Mouse (Mus musculus): Measurements from ENCODE around the gene Tgfb1.

The Tgfb1 gene

DNA sequence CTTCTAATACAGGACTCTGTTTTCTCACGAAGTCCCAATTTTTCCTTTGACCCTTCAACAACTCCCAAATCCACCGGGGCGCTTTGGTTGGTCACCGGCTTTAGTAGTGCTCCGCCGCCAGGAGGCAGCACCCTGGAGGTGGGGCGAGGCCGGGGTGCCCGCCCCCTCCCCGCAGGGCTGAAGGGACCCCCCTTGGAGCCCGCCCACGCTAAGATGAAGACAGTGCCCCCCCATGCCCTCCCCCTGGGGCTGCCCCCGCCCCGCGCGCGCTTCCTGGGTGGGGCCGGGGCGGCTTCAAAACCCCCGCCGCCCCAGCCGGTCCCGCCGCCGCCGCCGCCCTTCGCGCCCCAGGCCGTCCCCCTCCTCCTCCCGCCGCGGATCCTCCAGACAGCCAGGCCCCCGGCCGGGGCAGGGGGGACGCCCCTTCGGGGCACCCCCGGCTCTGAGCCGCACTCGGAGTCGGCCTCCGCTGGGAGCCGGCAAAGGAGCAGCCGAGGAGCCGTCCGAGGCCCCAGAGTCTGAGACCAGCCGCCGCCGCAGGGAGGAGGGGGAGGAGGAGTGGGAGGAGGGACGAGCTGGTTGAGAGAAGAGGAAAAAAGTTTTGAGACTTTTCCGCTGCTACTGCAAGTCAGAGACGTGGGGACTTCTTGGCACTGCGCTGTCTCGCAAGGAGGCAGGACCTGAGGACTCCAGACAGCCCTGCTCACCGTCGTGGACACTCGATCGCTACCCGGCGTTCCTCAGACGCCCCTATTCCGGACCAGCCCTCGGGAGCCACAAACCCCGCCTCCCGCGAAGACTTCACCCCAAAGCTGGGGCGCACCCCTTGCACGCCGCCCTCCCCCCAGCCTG is at the start of gene Tgfb1:
Tgfb1 (plus strand) TSS at position 323 of the 852 bp plus-strand sequence.
- in situ Hi-C loops (cut with MboI, MseI), result loop anchor here (10.0 kb wide), 1 partner anchor 1302 kb away; no protein-coding TSS in a partner anchor

DNA sequence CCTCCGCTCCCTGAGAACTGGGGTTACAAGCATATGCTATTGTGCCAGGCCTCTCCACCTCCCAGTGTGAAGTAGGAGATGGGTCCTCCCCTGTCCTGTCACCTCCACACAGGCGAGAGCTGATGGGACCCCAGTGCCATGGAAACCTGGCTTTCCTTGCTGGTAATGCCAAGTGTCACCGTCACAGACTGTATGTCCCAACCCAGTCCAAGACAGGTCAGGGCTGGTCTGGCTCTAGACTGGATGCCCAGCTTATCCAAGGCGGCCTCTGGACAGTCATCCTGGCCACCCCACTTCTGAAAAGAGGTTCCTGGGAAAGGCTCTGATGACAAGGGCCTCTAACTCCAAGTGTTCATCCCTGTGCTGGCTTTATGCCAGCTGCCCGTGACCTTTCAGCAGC is 49.7 kb upstream of the Tgfb1 start:
- in situ Hi-C loops (cut with MboI, MseI), result no loop called here

DNA sequence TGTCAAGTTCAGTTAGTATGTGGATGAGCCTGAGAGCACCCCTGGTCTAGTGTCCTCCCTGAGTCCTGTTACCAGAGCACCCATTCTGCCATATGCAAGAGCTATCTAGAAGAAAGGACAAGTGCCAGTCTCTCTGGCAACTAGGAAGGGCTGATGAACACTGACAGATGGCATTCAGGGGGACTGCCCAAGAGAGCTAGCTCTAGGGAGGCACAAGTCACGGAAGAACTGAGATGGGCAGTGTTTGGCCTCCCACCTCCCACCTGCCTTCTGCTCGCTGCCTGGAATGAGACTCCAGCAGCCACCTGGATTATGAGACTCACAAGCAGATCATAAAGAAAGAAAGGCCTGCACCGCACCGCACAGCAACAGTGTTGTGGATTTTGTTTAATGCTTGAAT is 47.0 kb upstream of the Tgfb1 start:
- in situ Hi-C loops (cut with MboI, MseI), result no loop called here

DNA sequence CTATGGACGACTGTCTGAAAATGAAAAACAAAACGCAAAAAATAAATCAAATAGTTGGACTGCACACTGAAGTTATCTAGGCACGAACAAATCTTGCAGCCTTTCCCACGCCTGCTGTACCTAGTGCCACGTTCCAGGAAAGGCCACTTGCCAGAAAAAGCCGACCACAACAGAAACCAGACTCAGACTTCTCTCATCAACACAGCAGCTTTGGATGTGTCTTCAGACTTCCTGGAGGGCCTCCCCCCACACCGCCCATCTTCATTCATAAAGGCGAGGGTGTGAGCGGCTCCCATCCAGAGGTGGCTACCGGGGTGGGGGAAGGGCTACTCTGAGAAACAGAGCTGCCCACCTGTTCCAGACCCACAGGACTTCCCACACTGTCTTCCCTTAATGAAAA is 42.7 kb upstream of the Tgfb1 start:
- in situ Hi-C loops (cut with MboI, MseI), result no loop called here

DNA sequence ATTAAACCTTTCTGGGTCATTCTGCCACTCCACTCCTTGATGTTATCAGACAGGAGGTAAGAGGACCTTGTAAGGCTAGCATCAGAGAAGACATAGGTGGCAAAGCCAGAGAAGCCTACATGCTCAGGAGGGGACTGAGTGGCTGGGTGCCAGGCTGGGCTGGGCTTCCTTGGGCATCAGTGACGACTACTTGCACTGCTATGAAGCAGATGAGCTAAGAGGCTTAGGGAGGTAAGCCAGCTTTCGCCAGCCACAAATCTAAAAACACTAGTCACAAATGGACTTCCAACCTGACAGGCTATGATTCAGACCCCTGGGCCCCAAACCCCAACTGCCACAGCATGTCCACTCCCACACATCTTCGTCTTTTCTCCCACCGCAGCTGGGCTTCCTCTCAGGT is 42.2 kb upstream of the Tgfb1 start:
- in situ Hi-C loops (cut with MboI, MseI), result no loop called here

DNA sequence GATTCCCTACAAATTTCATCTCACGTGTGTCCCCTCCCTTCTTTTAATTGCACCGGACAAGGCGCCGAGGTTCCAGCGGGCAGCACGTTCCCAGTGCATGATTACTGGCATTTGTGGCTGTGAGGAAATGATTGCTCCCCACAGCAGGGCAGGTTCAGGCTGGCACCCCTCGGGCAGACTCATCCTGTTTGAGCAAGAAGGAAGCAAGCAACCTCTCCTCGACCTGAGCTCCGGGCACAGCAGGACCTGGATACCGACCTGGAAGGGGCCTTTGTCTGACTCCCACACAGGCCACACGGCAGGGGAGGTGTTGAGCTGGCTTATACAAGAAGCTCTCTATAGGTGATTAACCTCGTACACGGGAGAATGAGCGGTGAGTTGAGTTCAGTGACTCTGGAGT is 41.7 kb upstream of the Tgfb1 start:
- in situ Hi-C loops (cut with MboI, MseI), result no loop called here

DNA sequence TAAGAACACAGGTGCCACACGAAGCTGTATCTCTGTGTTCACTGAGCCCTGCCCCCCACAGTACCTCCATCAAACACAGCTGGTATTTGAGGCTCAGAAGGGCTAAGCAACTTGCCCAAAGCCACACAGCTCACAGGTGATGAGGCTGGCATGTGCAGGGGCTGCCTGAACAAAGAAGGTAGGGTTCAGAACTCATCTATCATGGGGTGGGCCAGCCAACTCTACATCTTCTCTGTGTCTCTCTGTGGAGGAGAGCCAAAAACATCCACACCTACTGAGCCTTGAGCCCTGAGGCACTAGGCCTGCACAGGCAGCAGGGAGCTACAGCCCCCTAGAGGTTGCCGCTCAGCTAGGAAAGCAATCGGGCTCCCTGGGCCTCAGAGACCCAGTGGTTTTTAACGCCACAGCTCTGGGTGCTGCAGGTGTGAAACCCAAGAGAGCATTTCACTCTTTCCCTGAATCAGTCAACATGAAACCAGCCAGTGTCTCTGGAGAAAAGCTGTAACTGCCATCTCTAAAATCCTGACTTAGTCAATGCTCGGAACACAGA is 39.2 kb upstream of the Tgfb1 start:
- in situ Hi-C loops (cut with MboI, MseI), result no loop called here

DNA sequence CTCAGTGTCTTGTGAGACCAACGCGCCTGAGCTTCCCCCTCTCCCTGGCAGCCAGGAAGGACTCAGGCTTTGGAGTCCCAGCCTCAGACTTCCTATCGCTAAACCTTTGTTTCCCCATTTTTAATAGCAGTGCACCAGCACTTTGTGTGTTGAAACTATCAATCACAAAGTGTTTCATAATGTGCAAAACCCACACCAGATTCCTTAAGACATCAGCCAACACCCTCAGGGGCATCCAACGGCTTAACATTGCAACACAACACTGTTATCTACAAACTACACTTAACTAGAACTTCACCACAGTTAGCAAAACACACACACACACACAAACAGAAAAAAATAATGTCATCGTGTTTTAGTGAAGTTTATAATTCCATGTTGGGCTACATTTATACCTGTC is 37.0 kb upstream of the Tgfb1 start:
- in situ Hi-C loops (cut with MboI, MseI), result no loop called here

DNA sequence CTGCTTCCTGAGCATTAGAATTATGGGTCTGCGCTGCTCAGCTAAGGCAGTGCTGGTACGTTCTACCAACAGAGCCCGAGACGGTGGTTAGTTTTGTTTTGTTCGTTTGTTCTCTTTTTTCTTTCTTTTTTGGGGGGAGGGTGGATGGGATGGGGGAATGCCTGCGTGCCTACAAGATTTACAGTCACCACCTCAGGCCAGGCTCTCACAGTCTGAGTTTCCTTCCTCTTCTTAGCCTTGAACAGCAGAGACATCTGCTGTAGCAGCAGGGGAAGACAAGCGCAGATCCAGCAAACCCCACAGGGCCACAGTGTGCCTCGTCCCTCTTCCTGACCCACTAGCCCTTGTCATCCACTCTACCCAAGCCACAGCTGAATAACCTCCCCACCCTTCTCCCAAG is 35.5 kb upstream of the Tgfb1 start:
- in situ Hi-C loops (cut with MboI, MseI), result no loop called here

DNA sequence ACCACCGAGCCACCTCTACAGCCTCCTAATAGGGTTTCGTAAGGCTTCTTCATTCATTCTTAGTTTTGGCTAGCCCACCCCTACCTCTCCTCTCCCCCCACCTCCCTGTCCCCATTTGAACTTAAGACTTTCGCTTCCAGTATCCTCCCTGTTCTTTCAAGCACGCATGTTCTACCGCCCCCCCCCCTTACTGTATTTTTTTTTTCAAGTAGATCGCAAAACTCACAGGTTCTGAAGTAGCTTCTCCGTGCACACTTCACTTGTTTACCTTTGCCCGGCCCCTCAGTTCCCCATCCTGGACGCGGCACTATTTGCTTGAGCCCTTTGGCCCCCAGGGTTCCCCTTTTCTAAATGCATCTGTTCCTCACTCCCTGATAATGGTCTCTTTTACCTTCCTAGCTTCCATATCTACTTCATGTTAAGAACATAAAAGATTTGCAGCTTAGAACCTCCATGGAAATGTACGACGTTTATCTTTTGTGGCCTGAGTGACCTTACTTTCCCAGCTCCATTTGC is 34.5 kb upstream of the Tgfb1 start:
- in situ Hi-C loops (cut with MboI, MseI), result no loop called here

DNA sequence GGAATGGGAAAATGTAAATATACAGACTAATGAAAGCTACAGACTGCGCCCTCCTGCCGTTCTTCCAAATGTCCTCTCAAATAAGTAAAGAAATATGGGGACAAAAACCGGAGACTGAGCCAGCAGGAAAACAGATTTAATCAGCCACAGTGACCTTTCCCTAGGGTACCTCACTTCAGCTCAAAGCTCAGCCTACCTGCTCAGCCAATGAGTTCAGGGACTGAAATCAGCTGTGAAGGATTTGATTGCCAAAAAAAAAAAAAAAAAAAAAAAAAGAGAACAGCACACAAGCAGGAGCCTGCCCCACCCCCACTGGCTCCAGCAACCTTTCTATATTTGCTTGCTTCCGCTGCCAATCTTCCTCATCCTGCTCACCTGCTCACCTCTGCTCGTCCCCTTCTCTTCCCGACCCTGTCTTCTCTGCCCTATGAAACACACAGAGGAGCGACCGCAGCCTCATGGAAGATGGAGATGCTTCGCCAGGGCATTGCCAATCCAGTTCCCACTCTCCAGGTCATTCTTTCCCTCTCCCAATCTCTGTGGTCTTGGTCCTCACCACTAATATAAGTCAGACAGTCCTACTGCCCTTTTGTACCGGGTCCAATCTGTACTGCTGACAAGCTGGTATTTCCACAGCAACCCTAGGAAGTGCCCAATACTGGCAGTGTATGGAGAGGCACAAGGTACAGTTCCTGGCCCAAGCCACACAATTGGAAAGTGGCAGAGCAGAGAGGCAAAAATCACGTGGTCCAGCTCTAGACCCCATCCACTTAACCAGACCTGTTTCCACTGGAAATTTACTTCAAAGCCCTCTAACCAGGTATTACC is 31.0 kb upstream of the Tgfb1 start:
- in situ Hi-C loops (cut with MboI, MseI), result loop anchor here (5.0 kb wide), 1 partner anchor 44 kb away; no protein-coding TSS in a partner anchor

DNA sequence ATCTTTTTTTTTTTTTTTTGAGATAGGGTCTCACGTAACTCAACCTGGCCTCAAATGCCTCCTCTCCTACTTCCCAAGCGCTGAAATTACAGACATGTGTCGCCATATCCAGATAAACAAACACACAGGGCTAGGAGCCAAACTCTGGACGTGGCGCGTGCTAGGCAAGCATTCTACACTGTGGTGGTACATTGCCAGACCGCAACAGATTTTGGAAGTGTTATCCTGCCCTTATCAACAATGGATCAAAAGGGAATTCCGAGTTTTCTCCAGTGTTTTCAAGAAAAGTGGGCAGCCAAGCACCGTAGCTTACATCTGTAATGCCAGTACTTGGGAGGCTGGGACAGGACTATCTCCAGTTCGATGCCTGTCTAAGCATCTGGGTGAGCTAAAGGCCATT is 29.0 kb upstream of the Tgfb1 start:
- in situ Hi-C loops (cut with MboI, MseI), result loop anchor here (5.0 kb wide), 1 partner anchor 45 kb away; no protein-coding TSS in a partner anchor

DNA sequence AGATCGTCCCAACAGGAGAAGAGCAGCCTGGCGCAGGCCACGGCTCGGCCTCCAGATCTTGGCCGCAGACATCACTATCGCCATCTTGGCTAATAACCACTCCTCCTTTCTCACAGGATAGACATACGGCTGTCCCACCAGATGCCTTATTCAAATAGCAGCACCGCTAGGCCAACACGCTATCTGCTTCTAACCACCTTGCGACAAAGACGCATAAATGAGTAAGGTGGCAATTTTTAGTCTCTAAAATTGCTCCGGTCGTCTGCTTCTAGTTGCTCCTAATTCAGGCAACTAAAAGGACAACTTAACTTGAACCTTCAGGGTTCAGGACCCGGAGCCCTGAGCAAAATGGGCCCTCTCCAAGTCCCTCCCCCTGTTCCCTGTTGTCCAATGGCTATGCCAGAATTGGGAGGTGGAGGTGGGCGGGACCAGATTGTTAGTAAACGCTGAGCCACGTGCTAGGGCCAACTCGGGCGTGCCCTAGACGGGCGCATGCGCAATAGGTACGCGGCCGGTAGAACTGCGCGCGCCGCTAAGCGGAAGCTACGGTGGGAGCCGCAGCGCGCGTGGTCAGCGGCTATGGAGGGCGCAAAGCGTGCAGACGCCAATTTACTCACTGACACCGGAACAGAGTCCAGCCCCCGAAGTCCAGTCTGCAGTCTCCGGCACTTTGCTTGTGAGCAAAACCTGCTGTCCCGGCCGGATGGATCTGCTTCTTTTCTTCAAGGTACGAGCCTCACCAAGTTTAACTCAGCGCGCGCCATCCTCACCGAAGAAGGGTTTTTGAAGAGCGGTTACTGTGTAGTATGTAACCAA is 27.9 kb upstream of the Tgfb1 start, which contains the start of the genes Bckdha and Exosc5:
Bckdha (minus strand) TSS at position 325 of the 816 bp plus-strand sequence.
Exosc5 (plus strand) TSS at position 508 of the 816 bp plus-strand sequence.
- in situ Hi-C loops (cut with MboI, MseI), result loop anchor here (5.0 kb wide), 1 partner anchor 47 kb away; no protein-coding TSS in a partner anchor

DNA sequence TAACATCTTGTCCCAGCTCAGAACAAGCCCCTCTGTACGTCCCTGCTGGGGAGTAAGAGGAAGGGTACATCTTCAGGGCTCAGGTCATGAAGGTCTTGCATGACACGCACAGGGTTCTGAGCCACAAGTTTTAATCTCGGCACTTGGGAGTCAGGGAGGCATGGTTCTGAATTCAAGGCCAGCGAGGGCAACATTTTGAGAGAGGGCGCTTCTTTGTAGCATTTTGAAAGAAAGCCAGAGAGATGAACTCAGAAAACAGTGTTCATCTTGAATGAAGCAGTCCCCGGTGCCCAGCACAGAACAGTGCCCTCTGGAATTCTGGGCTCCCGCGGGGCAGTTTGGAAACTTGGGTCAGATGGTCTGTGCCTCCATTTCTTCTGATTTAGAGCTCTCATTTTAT is 20.4 kb upstream of the Tgfb1 start:
- in situ Hi-C loops (cut with MboI, MseI), result no loop called here

DNA sequence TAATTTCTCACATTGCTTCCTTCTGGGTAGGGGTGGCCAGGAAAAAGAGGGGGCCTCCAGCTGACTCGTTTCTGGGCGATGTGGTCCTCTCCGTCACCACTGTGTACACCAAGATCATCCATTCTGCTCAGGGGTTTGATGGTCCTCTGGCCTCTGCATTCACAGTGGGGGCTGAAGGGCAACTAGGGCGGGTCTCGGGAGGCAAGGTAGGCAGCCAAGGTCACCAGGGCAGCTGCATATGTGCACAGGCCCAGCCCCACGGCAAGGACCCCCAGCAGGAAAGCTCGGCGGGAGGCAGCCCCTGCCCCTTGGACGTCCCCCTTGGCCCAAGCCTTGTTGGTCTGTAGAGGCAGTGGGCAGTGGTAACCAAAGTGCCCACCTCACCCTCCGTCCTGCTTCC is 17.6 kb upstream of the Tgfb1 start:
- in situ Hi-C loops (cut with MboI, MseI), result no loop called here

DNA sequence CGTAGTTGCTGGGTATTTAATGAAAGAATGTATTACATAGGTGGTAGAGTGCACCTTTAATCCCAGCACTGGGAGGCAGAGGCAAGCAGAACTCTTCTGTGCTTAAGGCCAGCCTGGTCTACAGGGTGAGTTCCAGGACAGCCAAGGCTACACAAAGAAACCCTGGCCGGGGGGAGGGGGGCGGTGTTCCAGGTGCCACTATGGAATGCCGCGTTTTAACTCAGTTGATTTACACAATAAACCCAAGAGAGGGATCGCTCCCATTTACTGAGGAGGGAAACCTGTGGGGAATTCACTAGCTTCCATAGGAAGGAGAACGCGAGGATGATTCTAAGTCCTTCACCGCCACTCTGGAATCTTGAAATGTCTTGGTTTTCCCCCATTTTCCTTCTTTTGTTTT is 17.2 kb upstream of the Tgfb1 start:
- in situ Hi-C loops (cut with MboI, MseI), result no loop called here

DNA sequence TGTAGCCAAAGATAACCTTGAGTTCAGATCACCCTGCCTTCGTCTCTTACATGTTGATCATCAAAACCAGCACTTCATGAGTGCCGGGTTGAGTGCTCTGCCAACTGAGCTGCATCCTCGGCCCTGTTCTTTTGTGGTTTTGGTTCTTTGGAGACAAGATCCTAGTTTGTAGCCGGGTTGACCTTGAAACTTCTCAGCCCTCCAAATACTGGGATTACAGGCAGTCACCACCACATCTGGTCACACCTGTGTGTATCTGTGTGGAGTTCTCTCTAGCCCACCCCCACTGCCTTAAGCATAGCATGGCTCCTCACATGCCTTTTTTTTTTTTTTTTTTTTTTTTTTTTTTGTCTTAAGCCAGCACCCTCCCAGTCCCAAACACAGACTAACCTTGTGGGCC is 16.7 kb upstream of the Tgfb1 start:
- in situ Hi-C loops (cut with MboI, MseI), result no loop called here

DNA sequence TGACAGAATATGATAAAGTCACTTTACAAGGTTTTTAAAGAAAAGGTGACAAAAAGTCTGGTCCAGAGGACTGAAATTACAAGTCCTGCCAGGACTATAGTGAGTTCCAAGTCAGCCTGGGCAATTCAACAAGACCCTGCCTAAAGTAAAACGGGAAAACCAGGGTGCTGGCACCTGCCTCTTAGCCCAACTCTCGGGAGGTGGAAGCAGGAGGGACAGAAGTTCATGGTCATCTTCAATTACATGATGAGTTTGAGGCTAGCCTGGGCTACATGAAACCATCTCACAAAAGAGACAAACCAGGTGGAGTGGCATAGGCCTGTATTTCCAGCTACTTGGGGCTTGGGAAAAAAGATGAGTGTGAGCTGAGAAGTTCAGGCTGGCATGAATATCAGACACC is 15.1 kb upstream of the Tgfb1 start:
- in situ Hi-C loops (cut with MboI, MseI), result no loop called here

DNA sequence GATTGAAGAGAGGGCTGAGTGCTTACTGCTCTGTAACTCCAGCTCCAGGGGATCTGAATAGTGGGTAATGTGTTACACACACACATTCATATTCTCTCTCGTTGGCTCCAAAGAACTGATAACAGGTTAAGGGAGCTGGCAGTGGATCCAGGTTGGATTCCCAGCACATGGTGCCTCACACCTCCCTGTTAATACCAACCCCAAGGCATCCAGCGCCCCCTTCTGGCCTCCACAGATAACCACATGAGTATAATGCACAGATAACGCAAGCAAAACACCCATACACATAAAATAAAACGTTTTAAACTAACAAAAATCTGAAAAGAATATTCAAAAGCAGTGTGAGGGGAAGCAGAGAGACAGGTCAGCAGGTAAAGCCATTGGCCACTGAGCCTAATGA is 14.4 kb upstream of the Tgfb1 start:
- in situ Hi-C loops (cut with MboI, MseI), result no loop called here

DNA sequence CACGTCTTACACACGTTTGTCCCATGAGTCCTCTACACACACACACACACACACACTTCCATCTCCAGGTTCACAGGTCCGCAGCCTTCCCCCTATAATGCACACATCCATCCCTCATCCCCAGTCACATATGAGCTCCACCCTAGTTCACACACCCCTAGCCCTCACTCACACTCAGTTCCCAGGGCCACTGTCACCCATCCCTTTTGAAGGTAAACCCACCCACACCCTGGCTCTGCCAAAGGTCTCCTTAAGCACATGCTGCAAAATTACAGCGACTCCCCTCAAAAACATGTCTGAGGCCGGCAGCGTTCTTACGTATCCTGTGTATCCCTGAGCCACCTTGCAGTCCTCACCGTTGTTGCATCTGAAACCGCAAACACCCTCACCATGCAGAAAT is 12.5 kb upstream of the Tgfb1 start:
- in situ Hi-C loops (cut with MboI, MseI), result no loop called here

DNA sequence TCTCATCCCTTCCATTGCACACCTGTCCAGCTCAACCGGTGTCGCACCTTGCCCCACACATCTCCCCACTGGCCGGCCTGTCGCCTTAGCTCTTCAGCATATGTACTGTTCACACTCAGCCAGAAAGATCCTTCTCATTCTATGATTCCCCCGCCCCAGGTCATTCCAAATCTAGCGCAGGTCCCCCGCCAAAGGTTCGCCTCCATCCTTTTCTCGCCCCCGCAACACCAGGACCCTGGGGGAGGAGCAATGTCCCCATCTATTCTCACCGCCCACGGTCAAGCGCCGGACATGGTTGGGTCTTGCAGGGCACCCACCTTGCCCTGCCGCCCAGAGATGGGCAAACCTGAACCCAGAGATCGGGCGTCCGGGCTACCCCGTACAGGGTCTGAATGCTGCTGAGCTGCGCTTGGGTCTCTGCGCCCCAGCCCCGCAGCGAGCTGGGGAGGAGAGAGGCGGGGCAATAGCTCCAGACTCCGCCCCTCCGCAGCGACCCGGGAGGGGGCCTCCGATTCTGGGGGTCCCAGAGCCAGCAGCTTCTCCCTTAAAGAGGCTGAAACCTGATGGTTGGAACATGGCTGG is 12.0 kb upstream of the Tgfb1 start, which contains the start of gene Tmem91:
Tmem91 (minus strand) TSS at position 448 of the 582 bp plus-strand sequence.
- in situ Hi-C loops (cut with MboI, MseI), result no loop called here
